Mouse (Mus musculus) layer of hippocampus, adult 2 months (tissue): ENCODE measurements around the gene Klhl36. TPM values are rescaled to one million over a fixed set of nuclear protein-coding genes. Genes with fewer than 3 reads are reported as not detected.

Experiments
- DNase-seq, 2 experiments: peaks; one replicate each; pipeline ENCODE4 v3.0.0; 2022; ENCODE audit warnings: low spot score in 2 of 2
- H3K27ac ChIP-seq: fragments of 200-600 bp; 2 replicates; pipeline ENCODE4 v1.8.1; 2022
- H3K4me3 ChIP-seq: fragments of 200-600 bp; 2 replicates; pipeline ENCODE4 v1.8.1; 2022; ENCODE audit warnings: mild to moderate bottlenecking
- CTCF ChIP-seq: fragments of 200-600 bp; conservative IDR thresholded peaks from 2 replicates; pipeline ENCODE4 v1.8.1; 2022; ENCODE audit warnings: antibody characterized with exemption, mild to moderate bottlenecking, moderate library complexity
- total RNA-seq, 2 experiments: library from RNA; stranded (reverse); gene quantifications; 2 replicates each; pipeline ENCODE4 v1.2.3; 2021

The Klhl36 gene
- total RNA-seq, 2 experiments from 2014 or later: 7.7 to 8.4 TPM

DNA sequence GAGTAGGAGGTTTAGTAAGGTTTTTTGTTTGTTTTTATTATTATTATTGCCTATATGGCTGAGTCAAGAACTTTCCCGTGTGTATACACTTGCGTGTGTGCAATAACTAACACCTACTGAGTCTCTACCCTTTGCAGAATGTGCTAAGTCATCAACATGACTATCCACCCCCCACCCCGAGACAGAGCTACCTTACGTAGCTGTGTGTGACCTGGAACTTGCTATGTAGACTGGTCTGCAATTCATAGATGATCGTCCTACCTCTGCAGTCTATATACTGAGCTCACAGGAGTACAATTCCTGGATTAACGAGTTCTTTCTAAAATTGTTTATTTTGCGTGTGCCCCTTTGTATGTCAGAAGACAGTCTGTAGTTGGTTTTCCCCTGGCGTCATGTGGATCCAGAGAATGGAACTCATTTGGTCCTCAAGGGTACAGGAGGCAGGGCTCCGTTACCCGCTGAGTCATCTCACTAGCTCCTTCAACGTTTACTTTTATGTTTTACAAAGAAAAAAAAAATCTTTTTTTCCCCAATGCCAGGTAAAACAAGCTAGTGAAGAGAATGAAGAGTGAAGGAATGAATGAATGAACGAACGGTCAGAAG is 48.0 kb downstream of the Klhl36 start, which contains the start of gene Usp10:
Usp10 (plus strand) TSS at position 417 of the 603 bp plus-strand sequence.
- Histone ChIP-seq H3K4me3 (peak within 1 kb of the TSS; percentile 76), H3K27ac (peak within 1 kb of the TSS; percentile 96)
- TF ChIP-seq CTCF: no peak
- no peak for DNase-seq

DNA sequence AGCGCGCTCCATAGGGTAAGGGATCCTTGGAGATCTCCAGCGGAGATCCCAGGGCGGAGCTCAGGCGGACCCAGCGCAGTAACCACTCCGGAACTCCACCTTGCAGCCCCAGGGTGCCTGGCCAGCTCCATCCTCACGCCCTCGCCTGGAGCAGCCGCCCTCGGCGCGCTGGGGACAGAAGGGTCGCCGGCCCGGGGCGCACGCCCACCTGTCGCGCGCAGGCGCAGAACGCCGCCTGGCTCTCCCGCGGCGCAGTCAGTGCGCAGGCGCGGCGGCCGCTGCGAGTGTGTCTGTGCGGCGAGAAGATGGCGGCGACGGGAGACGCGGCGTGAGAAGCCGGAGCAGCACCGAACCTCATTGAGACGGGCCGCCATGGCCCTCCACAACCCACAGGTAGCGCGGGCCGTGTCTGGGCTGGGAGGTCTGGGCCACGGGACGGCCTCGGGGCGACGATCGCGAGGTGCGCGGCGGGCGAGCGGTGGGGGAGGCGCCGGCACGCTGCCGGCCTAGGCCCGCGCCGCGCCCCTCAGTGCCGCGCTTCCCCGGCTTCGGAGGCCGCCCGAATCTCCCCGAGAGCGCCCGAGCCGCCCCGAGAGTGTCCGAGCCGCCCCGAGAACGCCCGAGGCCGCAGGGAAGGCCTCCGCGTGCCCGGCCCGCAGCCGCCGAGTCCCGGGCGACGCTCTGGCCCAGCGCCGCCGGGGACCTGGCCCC is 48.6 kb downstream of the Klhl36 start, which contains the start of gene Gm20388:
Gm20388 (plus strand) TSS at position 295 of the 711 bp plus-strand sequence.
- no peak for TF ChIP-seq CTCF
- DNase-seq: peak; percentile 87 to 93
- peak within 1 kb of the TSS; percentile 96 for H3K27ac ChIP-seq
- H3K4me3 ChIP-seq: peak within 1 kb of the TSS; percentile 76

DNA sequence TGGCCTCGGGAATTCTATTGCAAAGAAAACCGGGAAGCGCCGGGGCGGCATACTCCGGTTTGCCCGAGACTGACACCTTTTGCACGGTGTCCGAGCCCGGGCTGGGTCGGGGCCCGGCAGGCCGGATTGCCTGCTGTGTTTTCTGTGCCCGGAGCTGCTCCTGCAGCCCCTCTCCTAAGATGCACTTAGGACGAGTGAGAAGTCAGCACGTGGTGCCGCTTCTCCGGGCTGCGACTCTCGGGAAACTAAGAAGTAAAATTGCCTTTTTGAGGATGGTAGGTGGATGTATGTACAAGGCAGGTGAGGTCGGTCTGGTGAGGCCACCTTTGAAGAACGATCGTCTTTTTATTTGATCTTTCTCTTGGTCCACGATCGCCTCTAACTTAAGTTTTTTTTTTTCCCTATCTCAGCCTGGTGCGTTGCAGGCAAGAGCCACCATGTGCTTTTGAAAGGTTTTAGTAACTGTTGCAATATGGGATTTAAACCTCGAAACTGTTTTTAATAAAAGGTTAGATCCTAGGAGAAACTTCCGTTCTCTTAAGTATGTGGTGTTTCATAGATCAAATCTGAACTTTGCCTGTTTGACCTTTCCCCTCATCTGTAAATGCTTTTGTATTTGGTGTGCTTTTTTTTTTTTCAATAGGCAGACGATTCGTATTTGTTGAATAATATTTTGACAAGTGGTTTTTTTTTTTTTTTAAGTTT is 49.3 kb downstream of the Klhl36 start:
- peak overlapping the region; percentile 96 for H3K27ac ChIP-seq
- DNase-seq: no peak
- peak overlapping the region; percentile 76 for H3K4me3 ChIP-seq
- no peak for TF ChIP-seq CTCF

DNA sequence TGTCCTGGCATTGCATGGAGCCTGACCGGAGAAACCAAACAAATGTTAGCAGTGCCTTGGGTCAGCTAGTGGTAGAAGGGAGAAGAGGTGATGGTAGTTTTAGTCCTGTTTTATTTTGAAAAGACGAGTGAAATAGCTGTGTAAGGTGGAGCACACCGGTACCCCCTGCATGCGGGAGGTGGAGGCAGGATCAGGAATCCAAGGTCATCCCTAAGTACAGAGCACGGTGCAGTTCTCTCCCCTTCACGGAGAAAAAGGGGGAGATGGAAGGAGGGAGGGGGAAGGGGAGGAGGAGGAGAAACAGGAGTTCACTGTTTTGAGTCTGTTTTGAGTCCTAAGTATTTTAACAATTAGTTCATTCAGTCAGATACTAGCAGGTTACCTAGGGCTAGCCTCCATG is 50.6 kb downstream of the Klhl36 start:
- TF ChIP-seq CTCF: no peak
- Histone ChIP-seq H3K27ac (no peak overlapping the region), H3K4me3 (no peak overlapping the region; the same call in 1 of the 2 replicates)
- no peak for DNase-seq

DNA sequence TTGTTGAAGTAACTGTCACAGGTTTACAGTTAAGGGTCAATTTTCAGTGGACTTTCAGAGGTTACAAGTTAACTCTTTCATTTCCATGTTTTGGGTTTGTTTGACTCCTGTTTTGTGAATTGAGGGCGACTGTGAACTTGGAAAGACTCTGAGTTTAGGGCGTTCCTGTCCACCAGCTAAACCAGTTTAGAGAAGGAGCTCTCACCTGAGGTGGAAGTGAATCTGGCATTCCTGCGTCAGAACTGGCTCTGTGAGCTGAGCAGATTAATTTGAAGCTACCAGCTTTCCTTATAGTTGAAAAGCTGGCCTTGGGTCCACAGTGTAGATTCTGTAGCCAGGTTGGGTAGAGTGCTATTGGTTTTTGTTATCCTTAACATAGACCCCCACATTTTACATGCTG is 51.1 kb downstream of the Klhl36 start:
- no peak for TF ChIP-seq CTCF
- no peak for DNase-seq
- no peak overlapping the region; the same call in 1 of the 2 replicates for H3K4me3 ChIP-seq

DNA sequence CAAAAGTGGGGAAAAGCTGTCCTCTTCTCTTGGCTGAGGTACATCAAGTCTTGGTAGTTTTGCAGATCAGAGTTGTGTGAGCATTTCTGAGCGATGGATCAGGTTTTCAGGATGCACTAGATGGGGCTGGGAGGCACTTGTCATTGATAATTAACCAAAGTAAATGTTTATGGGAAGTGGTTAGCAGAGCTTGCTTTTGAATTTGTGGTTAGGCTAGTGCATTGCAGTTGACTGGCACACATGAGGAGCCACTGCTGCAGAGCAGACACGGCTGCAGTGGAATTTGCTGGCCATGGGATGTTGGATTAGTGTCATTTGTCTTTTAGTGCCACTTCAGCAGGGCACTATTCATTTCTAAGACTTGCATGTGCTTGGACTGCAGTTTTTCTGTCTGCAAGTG is 52.1 kb downstream of the Klhl36 start:
- no peak overlapping the region for H3K27ac ChIP-seq
- no peak for DNase-seq
- no peak for TF ChIP-seq CTCF

More for the DNA sequence above, 51.1 kb downstream of the Klhl36 start:
- H3K27ac ChIP-seq: no peak overlapping the region

DNA sequence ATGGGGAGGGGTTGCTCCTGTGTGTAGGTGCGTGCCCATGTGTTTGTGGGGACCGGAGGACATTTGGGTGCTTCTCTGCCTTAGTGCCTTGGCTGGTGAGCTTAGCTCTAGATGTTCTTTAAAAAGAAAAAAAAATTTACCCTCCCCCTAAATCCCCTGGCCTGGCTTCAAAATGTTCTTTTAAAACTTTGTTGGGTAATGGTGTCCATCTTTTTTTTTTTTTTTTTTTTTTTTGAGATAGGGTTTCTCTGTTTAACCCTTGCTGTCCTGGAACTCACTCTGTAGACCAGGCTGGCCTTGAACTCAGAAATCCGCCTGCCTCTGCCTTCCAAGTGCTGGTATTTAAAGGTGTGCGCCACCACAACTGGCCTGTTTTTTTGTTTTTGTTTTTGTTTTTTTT is 53.2 kb downstream of the Klhl36 start:
- DNase-seq: no peak
- no peak overlapping the region for H3K4me3 ChIP-seq
- H3K27ac ChIP-seq: no peak overlapping the region
- TF ChIP-seq CTCF: no peak

More for the DNA sequence above, 52.1 kb downstream of the Klhl36 start:
- H3K4me3 ChIP-seq: no peak overlapping the region

DNA sequence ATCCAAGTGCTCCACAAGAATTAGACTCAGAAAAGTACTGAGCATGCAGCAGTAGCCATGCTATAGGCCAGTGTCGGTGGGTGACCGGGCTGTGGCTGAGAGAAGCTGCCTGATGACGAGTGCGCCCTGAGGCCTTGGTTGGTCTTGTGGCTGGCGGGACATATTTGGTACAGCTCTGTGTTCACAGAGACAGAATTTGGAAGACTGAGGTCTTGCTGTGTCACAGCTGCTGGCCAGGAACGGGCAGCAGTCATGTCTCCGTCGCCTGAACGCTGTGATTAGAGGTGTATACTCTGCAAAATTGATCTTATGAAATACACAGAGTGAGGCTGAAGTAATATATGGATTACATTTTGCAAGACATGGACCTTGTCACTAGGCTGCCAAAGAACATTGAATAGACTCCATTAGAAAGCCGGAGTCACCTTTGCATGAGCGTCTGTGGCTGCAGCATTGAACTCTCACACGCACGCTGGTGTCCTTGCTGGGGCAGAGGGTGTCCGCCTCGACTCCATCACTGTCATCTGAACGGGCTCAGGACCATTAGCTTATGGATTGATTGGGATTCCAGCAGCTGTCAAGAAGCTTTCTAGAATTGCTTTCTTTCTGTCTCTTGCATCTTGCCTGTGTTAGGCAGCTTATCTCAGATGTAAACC is 54.3 kb downstream of the Klhl36 start:
- Histone ChIP-seq H3K27ac (no peak overlapping the region), H3K4me3 (no peak overlapping the region)
- TF ChIP-seq CTCF: no peak
- no peak for DNase-seq

DNA sequence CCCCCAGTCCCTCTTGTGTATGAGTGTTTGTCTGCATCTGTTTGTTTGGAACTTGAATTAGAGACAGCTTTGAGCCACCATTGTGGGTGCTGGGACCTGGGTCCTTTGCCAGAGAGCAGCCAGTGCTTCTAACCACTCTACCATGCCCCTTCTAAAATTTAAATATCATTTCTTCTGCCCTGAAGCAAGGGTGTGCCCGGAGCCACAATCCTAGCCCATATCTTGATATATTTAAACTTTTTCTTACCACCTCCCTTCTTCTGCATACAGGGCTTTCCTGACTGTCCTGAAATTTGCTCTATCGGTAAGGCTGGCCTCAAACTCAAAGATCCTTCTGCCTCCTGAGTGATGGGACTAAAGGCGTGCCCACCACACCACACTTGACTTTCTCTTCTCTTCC is 55.3 kb downstream of the Klhl36 start:
- Histone ChIP-seq H3K27ac (no peak overlapping the region), H3K4me3 (no peak overlapping the region)
- DNase-seq: no peak
- no peak for TF ChIP-seq CTCF

DNA sequence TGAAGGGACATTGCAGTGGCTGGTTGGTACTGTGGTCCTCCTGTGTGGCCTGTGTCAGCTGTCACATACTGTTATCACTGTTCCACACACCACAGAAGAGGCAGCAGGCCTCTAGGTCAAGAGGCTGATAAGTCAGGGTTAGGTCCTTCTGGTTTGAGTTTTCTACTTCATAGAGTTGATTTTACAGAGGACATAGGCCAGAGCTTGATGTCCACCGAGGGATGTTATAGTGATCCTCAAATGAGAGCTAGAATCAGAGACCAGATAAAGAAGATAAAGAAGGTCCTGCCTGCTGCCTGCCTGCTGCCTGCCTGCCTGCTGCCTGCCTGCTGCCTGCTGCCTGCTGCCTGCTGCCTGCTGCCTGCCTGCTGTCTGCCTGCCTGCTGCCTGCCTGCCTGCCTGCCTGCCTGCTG is 56.1 kb downstream of the Klhl36 start:
- H3K27ac ChIP-seq: no peak overlapping the region
- H3K4me3 ChIP-seq: no peak overlapping the region
- no peak for DNase-seq
- no peak for TF ChIP-seq CTCF

DNA sequence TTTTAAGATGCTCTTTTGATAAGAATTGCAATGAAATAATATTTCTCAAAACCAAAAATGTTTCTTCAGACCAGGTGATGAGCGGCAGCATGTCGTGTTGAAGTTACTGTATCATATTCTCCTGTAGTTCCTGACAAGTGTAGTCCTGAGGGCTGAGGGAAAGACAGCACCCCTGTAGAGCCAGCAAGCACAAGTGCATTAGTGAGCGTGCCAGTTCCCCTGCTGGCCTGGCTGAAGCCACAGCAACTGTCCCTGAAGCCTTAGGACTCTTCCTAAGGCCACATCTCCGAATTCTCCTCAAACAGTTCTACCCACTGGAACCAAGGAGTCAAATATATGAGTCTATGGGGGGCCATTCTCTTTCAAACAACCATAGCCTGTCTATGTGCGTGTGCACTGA is 61.2 kb downstream of the Klhl36 start:
- no peak for DNase-seq
- TF ChIP-seq CTCF: no peak

DNA sequence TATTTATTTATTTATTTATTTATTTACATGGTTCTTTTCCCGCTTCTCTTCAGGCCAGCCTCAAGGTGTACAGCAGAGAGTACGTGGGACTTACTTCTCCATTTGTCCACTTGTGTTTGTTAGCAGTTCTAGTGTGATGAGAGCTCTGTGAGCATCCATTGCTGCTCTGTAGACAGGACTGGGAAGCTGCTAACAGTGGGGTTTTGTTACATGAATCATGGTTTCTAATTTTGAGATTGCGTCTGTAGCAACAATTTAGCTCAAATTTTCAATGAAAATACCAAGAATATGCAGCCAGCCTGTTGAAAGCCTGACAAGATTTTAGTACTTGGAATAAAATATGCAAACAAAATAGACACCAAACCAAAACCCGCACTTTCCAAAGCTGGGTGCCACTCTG is 63.4 kb downstream of the Klhl36 start:
- no peak overlapping the region for H3K27ac ChIP-seq
- DNase-seq: peak in 1 of 2 experiments; percentile 40
- TF ChIP-seq CTCF: no peak
- H3K4me3 ChIP-seq: no peak overlapping the region

More for the DNA sequence above, 61.2 kb downstream of the Klhl36 start:
- Histone ChIP-seq H3K27ac (no peak overlapping the region), H3K4me3 (no peak overlapping the region)

DNA sequence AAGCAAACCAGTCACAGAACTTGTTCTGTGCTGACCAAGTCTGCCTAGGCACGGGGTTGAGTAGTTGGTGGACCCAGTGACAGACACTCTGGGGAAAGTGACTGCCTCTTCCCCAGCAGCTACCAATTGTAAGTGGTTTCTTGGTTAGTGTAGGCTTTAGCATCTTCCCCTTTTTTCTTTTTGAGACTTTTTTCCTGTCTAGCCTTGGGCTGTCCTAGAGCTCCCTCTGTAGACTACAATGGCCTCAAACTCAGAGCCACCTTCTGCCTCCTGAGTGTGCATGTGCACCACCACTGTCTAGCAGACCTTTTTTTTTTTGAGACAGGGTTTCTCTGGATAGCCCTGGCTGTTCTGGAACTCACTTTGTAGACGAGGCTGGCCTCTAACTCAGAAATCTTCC is 64.4 kb downstream of the Klhl36 start:
- no peak for DNase-seq
- H3K4me3 ChIP-seq: no peak overlapping the region
- TF ChIP-seq CTCF: peak; percentile 61
- no peak overlapping the region for H3K27ac ChIP-seq

Other genes starting within 250 kb of the Klhl36 start
- gene Adad2, start 249.5 kb upstream of the Klhl36 start, total RNA-seq: under 1 TPM; 0.47 to 0.87 TPM
- gene Kcng4, start 226.6 kb upstream of the Klhl36 start, total RNA-seq: 1 to 10 TPM; 2.6 to 3.1 TPM
- gene Wfdc1, start 195.9 kb upstream of the Klhl36 start, total RNA-seq: 1 to 10 TPM; 6.3 to 6.7 TPM
- 1 to 10 TPM; 1.7 to 1.9 TPM for gene Atp2c2, start 162.3 kb upstream of the Klhl36 start, total RNA-seq
- 10 to 100 TPM; 15.2 to 15.5 TPM for gene Tldc1, start 83.8 kb upstream of the Klhl36 start, total RNA-seq
- gene Cotl1, start 21.7 kb upstream of the Klhl36 start, total RNA-seq: 100 to 1,000 TPM; 138 to 139 TPM
- gene Usp10, start 48.1 kb downstream of the Klhl36 start, total RNA-seq: 10 to 100 TPM; 93.6 to 98.1 TPM
- 1 to 10 TPM; 2.2 to 7.6 TPM for gene Gm20388, start 48.6 kb downstream of the Klhl36 start, total RNA-seq
- gene Crispld2, start 130.2 kb downstream of the Klhl36 start, total RNA-seq: 1 to 10 TPM; 2.0 to 2.5 TPM
- 10 to 100 TPM; 33.9 to 35.9 TPM for gene Zdhhc7, start 239.2 kb downstream of the Klhl36 start, total RNA-seq